Mouse (Mus musculus): ENCODE data around the gene Xrn1.
"Not testable (repeated sequence)": the region's sequence is repeated elsewhere in the genome, so short reads cannot be mapped to it uniquely, and the experiment has no call there.

Xrn1 gene

GRCm38 (mm10) chr9:96051501-96051900 is 96.9 kb downstream of the Xrn1 start:
- no peak for DNase-seq (ENCODE audit: low read depth, low spot score)

GRCm38 (mm10) chr9:96054878-96055277 is 100.3 kb downstream of the Xrn1 start:
- no peak for DNase-seq (ENCODE audit: low read depth, low spot score)

GRCm38 (mm10) chr9:96056417-96057223 is 102.1 kb downstream of the Xrn1 start:
- DNase-seq (ENCODE audit: low read depth, low spot score), result no peak

GRCm38 (mm10) chr9:96063083-96063802 is 108.7 kb downstream of the Xrn1 start:
- no peak for DNase-seq (ENCODE audit: low read depth, low spot score)

DNA sequence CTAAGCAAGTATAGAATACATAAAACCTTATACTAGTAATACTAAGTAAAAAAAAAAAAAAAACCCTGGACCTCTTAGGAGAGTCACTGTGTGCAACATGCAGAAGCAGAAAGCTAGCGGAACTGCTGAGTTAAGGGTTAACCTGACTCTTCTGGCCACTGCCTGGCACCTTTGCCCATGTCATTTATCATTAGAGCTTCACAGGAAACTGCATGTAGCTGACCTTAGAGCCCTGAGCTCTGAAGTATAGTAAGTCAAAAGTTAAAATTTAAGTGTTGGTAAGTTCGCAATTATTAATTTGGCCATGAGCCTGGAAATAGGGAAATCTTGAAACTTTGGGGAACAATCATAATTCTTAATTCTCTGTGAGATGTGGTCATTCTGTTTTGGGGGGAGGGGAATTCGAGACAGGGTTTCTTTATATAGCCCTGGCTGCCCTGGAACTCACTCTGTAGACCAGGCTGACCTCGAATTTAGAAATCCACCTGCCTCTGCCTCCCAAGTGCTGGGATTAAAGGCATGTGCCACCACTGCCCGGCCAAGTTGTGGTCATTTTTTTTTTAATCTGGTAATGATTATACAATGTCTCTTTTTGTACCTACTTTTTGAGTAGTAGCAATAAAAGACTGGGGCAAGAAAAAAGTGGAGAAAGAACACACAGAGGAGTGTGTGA is 109.4 kb downstream of the Xrn1 start:
- DNase-seq (ENCODE audit: low read depth, low spot score), result no peak

- DNase-seq (ENCODE audit: low read depth, low spot score), result no peak
Measured at GRCm38 (mm10) chr9:96067507-96067906, 112.9 kb downstream of the Xrn1 start.

GRCm38 (mm10) chr9:96078752-96079315 is 124.3 kb downstream of the Xrn1 start:
- DNase-seq (ENCODE audit: low read depth, low spot score), result no peak

GRCm38 (mm10) chr9:96085293-96085692 is 130.7 kb downstream of the Xrn1 start:
- no peak for DNase-seq (ENCODE audit: low read depth, low spot score)

GRCm38 (mm10) chr9:96087671-96088070 is 133.1 kb downstream of the Xrn1 start:
- no peak for DNase-seq (ENCODE audit: low read depth, low spot score)

GRCm38 (mm10) chr9:96088456-96088855 is 133.9 kb downstream of the Xrn1 start:
- DNase-seq (ENCODE audit: low read depth, low spot score), result not testable (repeated sequence)

DNA sequence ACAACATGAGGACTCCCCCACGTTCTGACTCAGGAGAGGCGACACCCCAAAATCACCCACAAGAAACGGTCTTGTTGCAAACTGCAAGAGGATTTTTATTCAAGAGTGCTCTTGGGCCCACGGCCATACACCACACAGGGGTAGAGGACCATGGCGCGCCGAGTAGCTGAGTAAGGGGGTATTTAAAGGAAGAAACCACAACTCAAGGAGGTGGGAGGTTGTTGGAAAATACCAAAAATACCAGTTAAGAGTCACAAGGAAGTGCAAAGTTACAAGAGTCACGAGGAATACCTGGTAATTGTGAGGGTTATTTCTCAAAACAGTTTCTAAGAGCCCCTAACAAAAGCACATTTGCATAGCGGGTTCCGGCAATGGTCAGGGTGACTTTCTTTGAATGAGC is 138.1 kb downstream of the Xrn1 start:
- DNase-seq (ENCODE audit: low read depth, low spot score), result not testable (repeated sequence)

GRCm38 (mm10) chr9:96093221-96093620 is 138.7 kb downstream of the Xrn1 start:
- no peak for DNase-seq (ENCODE audit: low read depth, low spot score)

- no peak for DNase-seq (ENCODE audit: low read depth, low spot score)
Measured at GRCm38 (mm10) chr9:96094341-96094740, 139.8 kb downstream of the Xrn1 start.

- no peak for DNase-seq (ENCODE audit: low read depth, low spot score)
Measured at GRCm38 (mm10) chr9:96095192-96095591, 140.6 kb downstream of the Xrn1 start.

DNA sequence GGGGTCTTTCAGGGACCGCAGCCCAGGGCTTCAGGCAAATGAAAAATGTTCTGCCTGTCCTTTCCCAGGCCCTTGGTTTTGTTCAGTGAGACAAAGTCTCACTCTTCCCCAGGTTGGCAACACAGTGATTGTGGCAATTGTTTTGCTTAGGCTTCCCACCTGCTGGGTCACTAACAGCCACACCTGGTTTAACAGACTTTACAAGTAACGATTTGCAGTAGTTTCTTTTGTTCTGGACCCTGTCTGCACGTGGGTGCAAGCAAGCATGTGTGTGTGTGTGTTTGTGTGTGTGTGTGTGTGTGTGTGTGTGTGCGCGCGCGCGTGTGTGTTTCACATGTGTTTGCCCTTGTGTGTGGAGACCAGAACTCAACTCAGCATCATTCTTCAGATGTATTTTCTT is 148.3 kb downstream of the Xrn1 start:
- no peak for DNase-seq (ENCODE audit: low read depth, low spot score)

Data from embryo, embryonic 11.5 days (tissue).